18 mouse cellular contexts compared by ENCODE assay signal in genomic region chr1:13464311-13464710, GRCm38 (mm10).
DNase-seq lines count a peak whose midpoint lies in the region; ATAC-seq lines count a peak whose summit lies in the region.
"Had no signal": no experiment of that assay in that cellular context is flagged by ENCODE, and none has a peak within 500 bp of the region (broad histone marks: within the 10 kb centered on the region; RNA-seq: fewer than 3 reads in every experiment).

No protein-coding gene starts in this region.

- intact Hi-C loops in left cerebral cortex, postnatal 4 days (cut with DNase I) = no loop called here

- peak; percentile 32 for DNase-seq in CD4-positive, CD25-positive, alpha-beta regulatory T cell, adult 2 months (ENCODE audit: low read depth, low spot score)
- peak; percentile 24 for DNase-seq in NIH3T3 (ENCODE audit: low read depth)
- peak; percentile 28 for DNase-seq in c-Kit-negative CD71-positive TER-119-positive erythroid progenitor cells, embryonic 14.5 days (ENCODE audit: low read depth, low spot score)
- DNase-seq in naive thymus-derived CD4-positive, alpha-beta T cell, adult 2 months (ENCODE audit: low read depth) = peak; percentile 25
- no peak for DNase-seq in right cerebral cortex, postnatal 4 days
- no peak for DNase-seq in layer of hippocampus, adult 11-12 months (ENCODE audit: low spot score)
- no peak for DNase-seq in left cerebral cortex, postnatal 4 days
- DNase-seq: adrenal gland, postnatal 36 days; cerebellum, postnatal 10 days; heart, postnatal 10 days; kidney, adult 8-10 months; kidney, postnatal 14 days; liver, postnatal 0 days; lung, postnatal 10 days; midbrain, embryonic 14.5 days; thymus, adult 18-20 months had no signal

- ATAC-seq in CD4-positive, CD25-positive, alpha-beta regulatory T cell, adult 4 months = no peak
- ATAC-seq: forebrain, embryonic 14.5 days; liver, postnatal 0 days had no signal

Comparison
In these comparisons a context has a peak if more than half of its experiments do, and no peak if none do; other contexts are left out.
1. DNase-seq: peak in CD4-positive, CD25-positive, alpha-beta regulatory T cell, adult 2 months (single experiment), NIH3T3 (single experiment), c-Kit-negative CD71-positive TER-119-positive erythroid progenitor cells, embryonic 14.5 days (single experiment) and naive thymus-derived CD4-positive, alpha-beta T cell, adult 2 months (single experiment); none in right cerebral cortex, postnatal 4 days (single experiment), layer of hippocampus, adult 11-12 months (single experiment) and left cerebral cortex, postnatal 4 days (single experiment).